Mouse (Mus musculus) bone marrow, adult 2 months (tissue): Measurements from ENCODE around the gene Gtpbp4.

Experiments used
- CTCF ChIP-seq: fragments of 200-500 bp; IDR thresholded peaks from 2 replicates; pipeline ENCODE4 v1.5.1; 2011; ENCODE audit warnings: low read length, control low read depth; ENCODE audit not compliant: control insufficient read depth, insufficient read depth
- POLR2A ChIP-seq: fragments of 200-500 bp; IDR thresholded peaks from 2 replicates; pipeline ENCODE4 v1.6.1; 2011; ENCODE audit warnings: low read depth, mild to moderate bottlenecking, control low read depth, low read length, borderline replicate concordance; ENCODE audit not compliant: control insufficient read depth

GRCm38 (mm10) chr13:8972972-8973371, 22.9 kb downstream of the Gtpbp4 start:
- TF ChIP-seq CTCF (no peak), POLR2A (no peak)
